Mouse (Mus musculus) brain, embryonic 14.5 days (tissue): ENCODE results near the gene Card19. TPM values are rescaled to one million over a fixed set of nuclear protein-coding genes. Genes with fewer than 3 reads are reported as not detected.
A peak's percentile ranks its signal among the peaks of the same experiment; 100 is the strongest.

Experiments used
- DNase-seq: peaks from one replicate; pipeline ENCODE4 v3.0.0-alpha.2; 2011; ENCODE audit warnings: low read depth
- CTCF ChIP-seq: fragments of 200-500 bp; IDR thresholded peaks from 2 replicates; pipeline ENCODE4 v1.5.1; 2012; ENCODE audit warnings: inconsistent platforms, mild to moderate bottlenecking, moderate library complexity, borderline replicate concordance; ENCODE audit not compliant: insufficient read depth, insufficient read length; ENCODE audit errors: extremely low read depth
- POLR2A ChIP-seq: fragments of 200-500 bp; IDR thresholded peaks from 2 replicates; pipeline ENCODE4 v1.6.1; 2012; ENCODE audit warnings: mild to moderate bottlenecking, inconsistent platforms, borderline replicate concordance; ENCODE audit not compliant: poor library complexity, insufficient read depth, insufficient read length, severe bottlenecking; ENCODE audit errors: extremely low read depth
- polyA plus RNA-seq: library from polyadenylated mRNA; depleted of rRNA; stranded (reverse); fragments of >200 nt; gene quantifications from 2 replicates; pipeline ENCODE4 v1.2.3, GENCODE M21; 2012

Card19 gene
- polyA plus RNA-seq, 1 experiment: 26.2 TPM

DNA sequence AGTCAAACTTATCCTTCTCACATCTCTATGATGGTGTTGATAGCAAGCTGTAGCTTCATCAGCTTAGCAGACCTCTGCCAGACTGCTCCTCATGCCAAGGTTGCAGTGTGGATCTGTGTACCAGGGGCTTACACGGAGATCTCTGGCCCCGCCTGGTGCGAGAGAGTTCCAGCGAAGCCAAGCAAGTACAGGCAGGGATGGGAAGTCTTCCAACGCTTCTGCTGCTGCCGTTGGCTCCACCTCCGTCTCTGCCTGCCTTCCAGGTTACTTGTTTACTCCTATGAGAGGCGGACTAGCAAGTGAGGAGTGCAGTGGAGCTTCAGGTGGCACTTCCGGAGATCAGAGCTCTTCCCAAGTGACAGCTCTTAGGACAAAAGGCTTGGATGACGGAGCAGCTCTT, 8.5 kb upstream of the Card19 start:
- no peak for TF ChIP-seq CTCF
- no peak for TF ChIP-seq POLR2A
- peak; percentile 63 for DNase-seq

DNA sequence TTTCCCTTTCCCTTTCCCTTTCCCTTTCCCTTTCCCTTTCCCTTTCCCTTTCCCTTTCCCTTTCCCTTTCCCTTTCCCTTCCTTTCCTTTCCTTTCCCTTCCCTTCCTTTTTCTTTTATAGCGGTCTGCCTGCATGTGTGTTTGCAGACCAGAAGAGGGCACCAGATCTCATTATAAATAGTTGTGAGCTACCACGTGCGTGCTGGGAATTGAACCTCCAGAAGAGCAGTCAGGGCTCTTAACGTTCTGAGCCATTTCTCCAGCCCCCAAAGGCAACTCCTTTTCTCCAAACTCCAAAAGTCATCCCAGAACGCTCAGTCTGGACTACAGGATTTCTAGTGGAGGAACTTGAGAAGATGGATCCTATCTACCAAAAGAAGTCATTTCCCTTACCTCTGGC, 5.1 kb upstream of the Card19 start:
- no peak for DNase-seq
- peak; percentile 8; the same call in 1 of the 2 replicates for TF ChIP-seq CTCF
- no peak for TF ChIP-seq POLR2A

GRCm38 (mm10) chr13:49219367-49219766, 3.5 kb upstream of the Card19 start:
- TF ChIP-seq POLR2A (no peak), CTCF (no peak)
- DNase-seq: no peak

DNA sequence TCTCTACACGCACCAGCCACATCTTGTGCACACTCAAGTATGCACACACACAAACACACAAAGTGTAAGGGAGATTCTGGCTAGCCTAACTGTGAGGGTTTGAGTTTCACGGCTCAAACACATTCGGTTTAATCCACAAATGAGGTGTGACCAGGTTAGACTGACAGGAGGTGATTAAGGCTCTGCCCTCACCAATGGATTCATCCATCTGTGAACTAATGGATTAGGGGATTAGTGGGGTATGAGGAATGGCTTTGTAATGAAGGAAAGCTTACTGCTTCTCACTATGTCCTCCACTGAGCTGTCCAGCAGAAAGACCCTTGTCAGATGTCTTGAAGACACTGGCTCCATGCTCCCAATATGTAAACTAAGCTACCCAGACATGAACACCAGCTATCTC, 2.8 kb upstream of the Card19 start:
- TF ChIP-seq POLR2A: no peak
- no peak for TF ChIP-seq CTCF
- DNase-seq: peak; percentile 40

DNA sequence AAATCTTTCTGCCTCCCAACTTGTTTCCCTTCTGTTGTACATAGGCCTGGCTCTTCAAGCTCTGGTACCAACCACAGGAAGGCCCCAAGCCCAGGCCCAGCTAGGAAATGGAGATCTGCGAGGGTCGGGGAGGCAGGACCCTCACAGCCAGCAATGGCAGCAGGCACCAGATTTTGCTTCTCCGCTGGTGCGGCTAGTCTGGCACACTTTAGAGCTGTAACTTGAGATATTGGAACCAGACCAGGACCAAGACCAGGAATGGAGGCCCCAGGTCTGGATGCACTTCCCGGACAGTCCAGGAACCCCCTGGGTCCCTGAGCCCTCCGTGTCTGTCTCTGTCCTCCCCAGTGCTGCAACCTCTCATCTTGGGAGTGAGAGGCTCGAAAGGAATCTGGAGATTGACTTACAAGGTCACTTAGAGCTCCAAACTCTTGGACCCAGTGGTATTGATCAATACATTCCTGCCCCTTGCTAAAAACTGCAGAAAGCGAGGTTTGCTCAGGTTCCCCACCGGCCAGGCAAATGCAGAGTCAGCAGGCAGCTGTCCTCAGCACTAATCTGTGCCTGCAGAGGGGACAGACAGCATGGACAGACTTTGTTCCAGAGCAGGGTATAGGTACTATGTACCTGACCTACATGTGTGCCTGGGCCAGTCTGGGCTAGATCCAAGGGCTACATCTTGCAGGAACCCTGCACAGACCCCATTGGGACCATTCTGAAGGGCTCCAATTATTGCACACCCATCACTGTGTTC, 1.1 kb upstream of the Card19 start:
- peak; percentile 9 for DNase-seq
- TF ChIP-seq CTCF (no peak), POLR2A (no peak)

- no peak for DNase-seq
- TF ChIP-seq POLR2A (no peak), CTCF (no peak)
These were observed 349 bp upstream of the Card19 start for GRCm38 (mm10) chr13:49216220-49216552.

- DNase-seq: no peak
- TF ChIP-seq CTCF (no peak), POLR2A (no peak)
These were observed 721 bp downstream of the Card19 start for GRCm38 (mm10) chr13:49215128-49215503.

- DNase-seq: peak; percentile 59
- TF ChIP-seq POLR2A (no peak), CTCF (no peak)
These were observed 1.4 kb downstream of the Card19 start for GRCm38 (mm10) chr13:49214454-49214853.

- no peak for TF ChIP-seq CTCF
- no peak for TF ChIP-seq POLR2A
- peak; percentile 50 for DNase-seq
These were observed 2.3 kb downstream of the Card19 start for GRCm38 (mm10) chr13:49213531-49213932.

DNA sequence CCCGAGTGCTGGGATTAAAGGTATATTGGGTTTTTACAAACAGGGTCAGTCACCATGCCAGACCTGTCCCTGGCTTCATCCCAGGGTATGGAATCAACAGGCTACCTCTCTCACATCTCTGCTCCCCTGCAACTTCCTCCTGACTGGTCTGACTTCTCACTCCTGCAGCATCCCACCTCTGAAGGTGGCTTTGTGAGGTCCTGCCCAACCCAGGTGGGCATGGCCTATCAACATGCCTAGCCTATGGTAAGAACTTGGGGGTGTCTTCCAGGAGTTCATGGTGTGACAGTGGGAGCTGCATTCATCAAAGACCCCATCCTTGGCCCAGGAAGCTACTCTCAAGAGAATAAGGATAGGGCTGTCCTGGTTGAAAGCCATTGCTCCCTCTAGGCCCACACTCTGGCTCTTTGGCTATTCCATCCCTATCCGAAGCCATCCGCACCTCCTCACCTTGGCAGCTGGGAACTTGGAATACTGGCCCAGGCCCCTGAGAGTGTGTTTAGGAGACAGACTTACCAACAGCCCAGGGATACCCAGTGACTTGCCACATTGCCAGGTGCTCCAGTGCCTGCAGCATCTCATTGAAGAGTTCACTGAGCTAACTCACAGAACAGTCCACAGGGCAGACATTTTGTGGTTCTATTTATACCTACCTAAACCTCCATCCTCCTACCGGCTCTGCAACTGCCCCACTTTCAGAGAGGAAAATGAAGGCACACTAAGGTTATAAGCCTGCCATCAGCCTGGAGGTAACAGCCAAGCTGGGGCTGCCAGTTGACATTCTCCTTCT, 2.9 kb downstream of the Card19 start:
- no peak for DNase-seq
- TF ChIP-seq POLR2A: no peak
- no peak for TF ChIP-seq CTCF

DNA sequence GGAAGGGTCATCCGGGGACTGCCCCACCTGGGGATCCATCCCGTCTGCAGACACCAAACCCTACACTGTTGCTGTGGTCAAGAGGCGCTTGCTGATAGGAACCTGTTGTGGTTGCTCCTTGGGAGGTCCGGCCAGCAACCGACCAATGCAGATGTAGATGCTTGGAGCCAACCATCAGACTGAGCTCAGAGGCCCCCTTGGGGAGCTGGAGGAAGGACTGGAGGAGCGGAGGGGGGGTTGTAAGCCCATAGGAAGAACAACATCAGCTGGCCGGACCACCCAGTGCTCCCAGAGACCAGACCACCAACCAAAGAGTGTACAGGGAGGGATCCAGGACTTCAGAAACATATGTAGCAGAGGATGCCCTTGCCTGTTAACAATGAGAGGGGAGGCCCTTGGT, 6.5 kb downstream of the Card19 start:
- no peak for TF ChIP-seq CTCF
- no peak for TF ChIP-seq POLR2A
- DNase-seq: no peak

DNA sequence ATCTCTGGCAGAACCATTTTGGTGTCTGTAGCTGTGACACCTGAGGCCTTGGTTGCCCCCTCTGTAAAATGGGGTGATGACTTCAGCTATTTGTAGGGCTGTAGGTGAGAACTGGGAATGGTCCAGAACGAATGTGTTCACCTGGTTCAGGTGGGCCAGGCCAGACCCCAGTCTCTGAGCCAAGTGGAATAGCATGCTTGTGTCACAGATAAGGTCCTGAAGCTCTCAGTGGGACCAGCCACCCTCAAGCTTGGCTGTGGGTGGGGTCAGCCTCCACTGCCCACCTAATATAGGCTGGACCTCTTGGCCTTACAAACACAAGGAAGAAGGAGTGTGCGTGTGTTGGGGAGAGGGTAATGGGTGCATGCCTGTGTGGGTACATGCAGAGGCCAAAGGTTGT, 9.5 kb downstream of the Card19 start:
- DNase-seq: no peak
- TF ChIP-seq POLR2A (no peak), CTCF (no peak)

DNA sequence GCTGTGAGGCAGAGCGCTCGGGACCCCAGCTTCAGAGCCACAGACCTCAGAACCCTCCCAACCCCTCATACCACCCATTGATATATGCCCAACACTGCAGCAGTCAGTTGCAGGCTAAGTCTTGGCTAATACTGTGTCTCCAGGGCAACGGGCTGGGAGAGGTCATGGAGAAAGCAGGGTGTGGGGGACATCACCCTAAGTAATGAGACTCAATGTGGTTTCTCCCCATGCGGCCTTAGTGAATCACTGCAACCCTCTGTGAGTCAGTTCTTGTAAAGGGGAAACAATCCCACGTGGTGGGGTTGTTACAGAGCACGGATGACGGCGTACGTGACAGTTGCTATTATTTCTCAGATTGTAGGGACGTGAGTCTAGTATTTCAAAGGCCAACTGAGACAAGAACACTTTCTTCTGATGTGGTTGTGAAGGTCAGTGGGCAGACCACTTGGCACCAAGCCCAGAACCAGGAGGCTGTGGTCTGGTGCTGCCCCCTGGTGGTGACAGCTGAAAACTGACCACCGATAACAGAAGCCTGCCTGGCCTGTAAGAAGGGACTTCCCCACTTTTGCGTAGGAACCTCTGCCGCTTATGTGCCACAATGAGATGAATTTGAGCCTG, 10.3 kb downstream of the Card19 start:
- peak; percentile 86 for DNase-seq
- TF ChIP-seq CTCF (peak; percentile 98), POLR2A (no peak)
